Mouse (Mus musculus) kidney, adult 2 months (tissue): ENCODE results near the gene Zfp768.

Experiments used
- CTCF ChIP-seq: fragments of 200-500 bp; conservative IDR thresholded peaks from 2 replicates; pipeline ENCODE4 v1.5.1; 2011; ENCODE audit warnings: low read depth, mild to moderate bottlenecking, control low read depth, low read length, moderate library complexity, mixed read lengths; ENCODE audit not compliant: insufficient read depth, insufficient read length
- POLR2A ChIP-seq: fragments of 200-500 bp; IDR thresholded peaks from one replicate; pipeline ENCODE4 v1.6.1; 2011; ENCODE audit warnings: low read depth, low read length, control low read depth

- TF ChIP-seq POLR2A (no peak), CTCF (no peak)
Measured at GRCm38 (mm10) chr7:127393944-127394333, 48.5 kb upstream of the Zfp768 start.
